Mouse (Mus musculus) cerebellum, postnatal 4 days (tissue): ENCODE measurements around the gene Abcb1a.
A peak's percentile ranks its signal among the peaks of the same experiment; 100 is the strongest.

ENCODE experiments used
- DNase-seq, 2 experiments: peaks; one replicate each; pipeline ENCODE4 v3.0.0; 2022; ENCODE audit warnings: low spot score in 2 of 2, mixed read lengths in 1 of 2

The Abcb1a gene

GRCm38 (mm10) chr5:8659911-8660737, at the start of gene Abcb1a:
Abcb1a (plus strand) TSS chr5:8660077.
- DNase-seq: peak in 1 of 2 experiments; percentile 3

GRCm38 (mm10) chr5:8622071-8622595, 37.7 kb upstream of the Abcb1a start:
- peak; percentile 32 to 55 for DNase-seq

- DNase-seq: peak; percentile 78 to 91
Observed at GRCm38 (mm10) chr5:8622596-8623231, 37.2 kb upstream of the Abcb1a start, which contains the start of gene Rundc3b. Rundc3b (minus strand) TSS chr5:8622952.

- DNase-seq: no peak
Observed at GRCm38 (mm10) chr5:8632901-8633300, 27.0 kb upstream of the Abcb1a start.

- no peak for DNase-seq
Observed at GRCm38 (mm10) chr5:8634489-8634975, 25.3 kb upstream of the Abcb1a start.

GRCm38 (mm10) chr5:8648300-8648699, 11.6 kb upstream of the Abcb1a start:
- no peak for DNase-seq

- DNase-seq: no peak
Observed at GRCm38 (mm10) chr5:8648774-8649173, 11.1 kb upstream of the Abcb1a start.

- no peak for DNase-seq
Observed at GRCm38 (mm10) chr5:8652085-8652484, 7.8 kb upstream of the Abcb1a start.

- DNase-seq: no peak
Observed at GRCm38 (mm10) chr5:8660738-8661151, 868 bp downstream of the Abcb1a start.

GRCm38 (mm10) chr5:8664678-8665077, 4.8 kb downstream of the Abcb1a start:
- no peak for DNase-seq

GRCm38 (mm10) chr5:8667758-8668474, 8.0 kb downstream of the Abcb1a start:
- DNase-seq: no peak

GRCm38 (mm10) chr5:8669606-8670005, 9.7 kb downstream of the Abcb1a start:
- DNase-seq: no peak

GRCm38 (mm10) chr5:8675262-8675951, 15.5 kb downstream of the Abcb1a start:
- no peak for DNase-seq

GRCm38 (mm10) chr5:8675952-8676262, 16.0 kb downstream of the Abcb1a start:
- DNase-seq: no peak

GRCm38 (mm10) chr5:8681166-8681565, 21.3 kb downstream of the Abcb1a start:
- DNase-seq: no peak

GRCm38 (mm10) chr5:8683686-8684085, 23.8 kb downstream of the Abcb1a start:
- no peak for DNase-seq

- no peak for DNase-seq
Observed at GRCm38 (mm10) chr5:8686071-8686470, 26.2 kb downstream of the Abcb1a start.

- no peak for DNase-seq
Observed at GRCm38 (mm10) chr5:8687550-8687949, 27.7 kb downstream of the Abcb1a start.

GRCm38 (mm10) chr5:8716061-8716460, 56.2 kb downstream of the Abcb1a start:
- no peak for DNase-seq

- no peak for DNase-seq
Observed at GRCm38 (mm10) chr5:8719556-8719955, 59.7 kb downstream of the Abcb1a start.

GRCm38 (mm10) chr5:8722224-8722623, 62.3 kb downstream of the Abcb1a start:
- no peak for DNase-seq
